Mouse (Mus musculus) B cell, adult 2 months (primary cell): Measurements from ENCODE around the gene Gm10197.

Source experiments
- DNase-seq, 2 experiments: peaks; one replicate each; pipeline ENCODE4 v3.0.0; 2022

The Gm10197 gene

DNA sequence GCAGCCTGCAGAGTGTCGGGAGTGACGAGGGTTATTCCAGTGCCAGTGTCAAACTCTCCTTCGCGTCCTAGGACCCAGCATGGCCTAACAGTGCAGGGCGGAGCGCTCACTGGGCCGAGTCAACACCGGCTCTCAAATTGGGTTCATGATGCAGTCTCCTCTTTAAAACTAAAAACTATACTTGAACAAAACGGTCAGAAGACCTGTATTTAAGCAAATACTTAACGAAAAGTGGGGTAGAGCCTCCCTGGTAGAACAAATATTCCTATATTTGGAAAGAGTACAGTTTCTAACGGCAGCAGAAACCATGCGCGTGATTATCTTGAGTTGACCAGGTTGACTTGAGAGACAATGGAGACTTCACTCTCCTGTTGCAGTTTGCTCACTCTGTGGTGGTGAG lies at the start of gene Gm10197:
Gm10197 (minus strand) TSS at position 101 of the 400 bp plus-strand sequence.
- DNase-seq, result no peak

DNA sequence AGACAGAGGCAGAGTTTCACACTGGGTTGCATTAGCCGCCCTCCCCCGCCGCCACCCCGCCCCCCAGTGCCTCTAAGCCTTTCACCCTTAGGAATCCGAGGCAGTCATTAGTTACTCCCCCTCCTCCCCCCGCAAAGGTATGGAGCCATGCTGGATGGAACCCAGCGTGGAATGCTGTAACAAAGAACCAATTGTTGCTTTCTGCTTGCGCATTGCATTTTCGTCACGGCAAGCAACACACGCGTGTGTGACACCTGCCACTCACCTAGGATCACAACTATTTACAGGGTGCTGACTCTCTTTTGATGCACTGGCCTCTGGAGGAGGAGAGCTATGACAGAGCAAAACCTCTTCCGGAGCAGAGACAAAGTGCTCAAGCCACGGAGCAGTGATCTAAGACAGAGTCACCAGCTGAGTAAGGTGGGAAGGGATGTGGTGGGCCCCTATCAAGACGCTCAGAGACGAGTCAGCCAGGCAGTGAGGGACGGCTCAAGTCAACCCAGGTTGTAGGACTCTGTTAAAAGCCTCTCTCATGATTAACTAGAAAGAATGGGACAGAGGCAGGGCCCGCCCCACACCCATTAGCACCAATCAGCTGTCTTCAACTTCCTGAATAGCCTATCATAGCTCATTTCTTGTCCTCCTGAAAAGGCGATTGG lies 49.5 kb upstream of the Gm10197 start:
- DNase-seq, result peak; percentile 80 to 82

DNA sequence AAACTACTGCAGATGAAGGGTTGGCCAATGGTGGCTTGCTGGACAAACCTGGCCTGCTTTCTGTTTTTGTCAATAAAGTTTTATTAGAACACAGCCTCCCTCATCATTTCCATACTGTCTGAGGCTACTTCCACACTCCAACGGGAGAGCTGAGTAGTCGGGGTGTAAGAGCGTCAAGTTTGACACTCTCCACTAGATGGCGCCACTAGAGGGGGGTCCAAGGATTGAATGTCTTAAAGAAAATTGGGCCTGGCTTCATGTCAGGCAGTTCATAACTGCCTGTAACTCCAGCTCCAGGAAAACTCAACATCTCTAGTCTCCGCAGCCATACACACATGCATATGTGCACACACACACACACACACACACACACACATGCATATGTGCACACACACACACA lies 48.3 kb upstream of the Gm10197 start:
- DNase-seq, result peak; percentile 92 to 93

DNA sequence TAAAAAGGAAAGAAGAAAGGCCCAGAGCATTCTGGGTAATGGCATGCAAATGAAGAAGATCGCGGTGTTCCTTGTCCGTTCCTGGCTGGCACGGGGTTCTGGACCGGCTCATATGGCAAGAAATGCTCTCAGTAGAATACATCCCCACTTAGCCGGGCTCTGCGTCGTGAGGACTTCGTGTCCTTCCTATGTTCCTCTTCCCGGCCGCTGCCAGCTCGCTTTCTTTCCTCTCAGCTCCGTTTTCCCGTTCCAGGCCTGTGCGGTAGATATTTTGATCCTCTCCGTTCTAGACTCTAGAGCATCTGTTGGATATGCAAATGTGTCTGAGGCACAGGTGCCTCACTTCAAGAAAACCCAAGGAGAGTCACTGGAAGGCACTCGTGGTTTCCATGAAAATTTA lies 43.6 kb upstream of the Gm10197 start:
- DNase-seq, result no peak

DNA sequence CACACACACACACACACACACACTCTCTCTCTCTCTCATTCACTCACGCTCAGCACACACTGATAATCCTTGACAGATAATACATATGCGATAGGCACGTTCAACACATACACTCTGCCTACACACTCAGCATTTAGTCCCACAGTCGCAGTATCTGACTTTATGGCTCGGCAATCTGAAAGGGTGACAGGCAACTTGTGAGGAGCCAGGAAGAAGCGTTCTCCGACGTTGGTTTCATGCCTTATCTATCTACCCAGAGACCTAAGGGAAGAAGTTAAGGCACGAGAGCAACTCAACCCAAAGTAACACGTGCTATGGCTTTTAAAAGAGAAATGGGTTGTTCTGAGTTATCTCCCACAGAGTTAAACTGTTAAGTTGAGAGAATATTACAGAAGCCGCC lies 43.1 kb upstream of the Gm10197 start:
- no peak for DNase-seq

GRCm38 (mm10) chr19:53413617-53414380 lies 42.2 kb upstream of the Gm10197 start:
- no peak for DNase-seq

- DNase-seq, result no peak
Observed at GRCm38 (mm10) chr19:53412149-53412848, 40.7 kb upstream of the Gm10197 start.

DNA sequence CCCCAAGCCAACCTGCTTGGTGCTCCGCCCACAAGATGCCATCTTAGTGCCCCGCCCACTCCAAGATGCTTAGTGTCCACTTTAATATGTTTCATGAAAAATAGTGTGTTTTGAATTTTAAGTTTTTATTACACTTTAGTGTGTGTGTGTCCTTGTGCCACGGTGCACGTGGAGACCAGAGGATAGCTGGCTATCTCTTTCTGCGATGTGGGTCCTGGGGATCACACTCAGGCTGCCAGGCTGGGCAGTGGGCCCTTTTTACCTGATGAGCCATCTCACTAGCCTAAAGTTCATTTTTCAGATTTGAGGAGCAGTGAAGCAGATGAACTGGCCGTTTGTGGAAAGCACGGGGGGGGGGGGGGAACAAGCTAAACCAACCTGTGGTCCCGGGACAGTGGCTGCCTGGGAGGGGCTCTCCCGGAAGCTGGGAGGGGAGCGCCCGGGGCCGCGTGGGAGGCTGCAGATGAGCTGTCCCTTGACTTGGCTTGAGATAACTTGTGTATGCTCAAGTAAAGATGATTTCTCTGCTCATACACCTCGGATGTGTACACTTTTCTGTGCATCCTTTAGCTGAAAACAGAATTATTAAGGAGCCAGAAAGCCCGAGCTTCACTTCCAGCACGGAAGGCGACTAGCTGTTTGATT lies 38.2 kb upstream of the Gm10197 start:
- no peak for DNase-seq

GRCm38 (mm10) chr19:53408398-53408797 lies 36.8 kb upstream of the Gm10197 start:
- DNase-seq, result no peak

GRCm38 (mm10) chr19:53407350-53407749 lies 35.8 kb upstream of the Gm10197 start:
- no peak for DNase-seq

- DNase-seq, result no peak
Observed at GRCm38 (mm10) chr19:53405810-53406209, 34.2 kb upstream of the Gm10197 start.

DNA sequence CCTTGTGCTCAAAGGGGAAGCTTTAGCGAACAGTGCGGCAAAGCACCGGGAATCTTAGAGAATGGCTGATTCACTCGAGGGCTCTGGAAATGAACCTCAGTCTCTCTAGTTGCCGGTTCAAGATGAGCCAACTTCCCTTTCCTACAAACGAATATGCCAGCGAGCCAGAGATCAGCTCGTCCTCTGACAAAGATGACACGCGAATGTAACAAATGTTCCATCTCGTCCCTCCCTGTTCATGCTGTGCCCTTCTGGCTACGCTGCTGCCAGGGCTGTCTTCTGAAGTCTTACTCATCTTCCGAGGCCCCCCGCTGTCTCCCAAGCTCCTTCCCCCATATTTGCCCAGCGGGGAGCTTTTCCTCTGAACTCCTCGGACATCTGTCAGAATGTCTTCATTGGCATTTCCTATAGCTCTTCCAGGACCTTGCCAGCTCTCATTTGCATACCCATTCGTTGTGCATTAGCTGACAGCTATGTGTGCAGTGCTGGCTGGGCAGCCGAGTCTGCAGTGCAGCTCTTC lies 33.3 kb upstream of the Gm10197 start:
- no peak for DNase-seq

DNA sequence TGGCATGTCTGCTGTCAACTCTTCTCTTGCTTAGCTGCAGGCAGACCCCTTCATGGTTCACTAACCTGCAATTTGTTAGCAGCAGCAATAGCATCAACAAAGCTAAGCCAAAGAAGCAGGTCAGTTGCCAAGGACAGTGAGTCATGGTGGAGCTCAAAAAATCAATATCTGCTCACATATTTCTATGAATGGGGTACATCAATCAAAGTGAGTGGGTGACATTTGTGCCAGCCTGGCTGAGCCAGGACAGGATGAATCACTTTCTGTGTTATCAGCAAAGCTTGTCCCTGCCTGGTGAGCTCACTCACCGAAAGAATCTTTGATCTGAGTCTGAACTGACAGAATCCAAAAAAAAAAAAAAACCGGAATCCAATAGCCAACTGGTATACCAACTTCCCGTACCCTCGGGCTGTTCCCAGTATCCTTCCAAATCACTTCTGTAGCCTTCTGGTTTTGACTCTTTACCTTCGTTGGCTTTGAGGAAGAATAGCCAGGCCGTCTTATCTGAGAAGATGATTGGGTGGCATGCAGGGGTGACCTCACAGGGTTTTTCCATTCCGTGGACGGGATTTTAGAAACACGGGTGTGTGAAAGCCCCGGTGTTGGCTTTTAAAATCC lies 32.8 kb upstream of the Gm10197 start:
- DNase-seq, result no peak

DNA sequence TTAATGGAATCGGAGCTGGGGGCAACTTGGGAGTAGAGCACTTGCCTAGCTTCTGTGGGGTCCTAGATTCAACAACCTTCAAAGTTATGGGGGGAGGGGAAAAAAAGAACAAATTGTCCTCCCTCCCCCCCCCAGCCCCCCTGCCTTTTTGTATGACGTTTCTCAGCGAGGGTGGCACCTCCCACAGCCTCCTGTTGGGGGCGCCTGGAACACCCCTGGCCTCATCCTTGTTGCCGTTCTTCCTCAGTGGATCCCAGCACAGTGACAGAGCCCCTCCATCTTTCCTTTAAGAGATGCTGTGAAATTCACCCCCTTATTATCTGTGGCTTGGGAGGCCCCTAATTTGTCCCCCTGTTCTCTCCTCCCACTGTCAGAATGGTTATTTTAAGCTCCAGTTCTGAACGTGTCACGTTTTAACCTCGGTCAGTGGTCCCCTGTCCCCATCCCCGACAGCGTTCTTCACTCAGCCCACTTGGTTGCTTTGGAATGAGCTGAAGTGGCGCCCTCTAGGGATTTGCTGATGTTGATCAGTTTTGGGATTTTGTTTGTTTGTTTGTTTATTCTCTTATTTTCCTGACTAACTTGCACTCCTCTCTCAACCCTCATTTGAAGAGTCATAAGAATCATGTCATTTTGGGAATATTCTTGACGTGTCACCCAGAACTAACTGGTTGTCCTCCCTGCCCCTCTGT lies 31.3 kb upstream of the Gm10197 start:
- peak in 1 of 2 experiments; percentile 31 for DNase-seq

DNA sequence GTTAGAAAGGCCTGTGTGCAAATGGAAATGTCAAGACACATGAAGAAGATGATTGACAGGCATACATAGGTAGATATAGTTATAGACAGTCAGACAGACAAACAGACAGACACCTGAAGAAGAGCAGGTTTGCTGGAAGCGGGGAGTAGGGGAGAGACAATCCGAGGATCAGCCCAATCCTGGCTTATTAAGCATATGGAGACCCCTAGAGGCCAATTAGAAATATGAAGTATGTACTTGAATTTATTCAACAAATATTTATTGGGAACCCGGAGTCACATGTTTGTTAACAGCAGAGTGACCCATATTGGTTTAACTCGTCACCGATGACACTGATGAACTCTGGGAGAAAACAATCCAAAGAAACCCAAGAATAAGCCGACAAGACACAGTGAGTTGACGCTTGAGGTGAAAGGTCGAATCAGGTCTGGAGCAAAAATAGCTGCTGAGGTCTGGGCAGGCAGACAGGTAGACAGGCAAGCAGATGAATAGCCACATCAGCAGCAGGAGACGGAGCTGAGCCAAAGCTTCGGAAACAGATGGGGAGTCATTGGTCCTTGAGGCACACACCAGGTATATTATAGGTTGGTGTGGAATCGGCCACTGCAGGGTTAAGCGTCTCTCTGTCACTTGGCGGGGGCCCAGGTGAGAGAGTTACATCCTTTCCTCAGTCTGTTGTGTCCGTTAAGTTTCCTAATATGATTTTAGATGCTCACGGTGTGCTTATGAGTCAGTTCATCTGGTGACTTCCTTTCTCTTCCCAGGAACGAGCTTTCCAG lies 29.0 kb upstream of the Gm10197 start:
- no peak for DNase-seq

DNA sequence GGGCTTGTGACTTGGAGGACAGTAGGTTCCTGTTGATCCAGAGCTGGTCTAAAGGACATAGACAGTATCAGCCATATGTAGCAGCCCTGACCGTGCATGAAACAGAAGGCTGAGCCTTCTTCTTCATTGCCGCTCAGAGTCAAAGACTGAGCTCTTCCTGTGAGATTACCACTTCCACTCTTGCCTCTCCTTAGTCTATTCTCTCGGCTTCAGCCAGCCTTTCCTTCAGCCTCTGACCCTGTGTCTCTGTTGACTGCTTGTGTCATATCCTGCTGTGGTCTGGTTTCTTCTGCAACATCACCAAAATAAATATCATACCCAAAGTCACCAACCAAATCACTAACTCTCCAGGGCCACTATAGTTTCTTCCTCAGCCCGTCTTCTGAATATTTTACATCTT lies 27.6 kb upstream of the Gm10197 start:
- no peak for DNase-seq

DNA sequence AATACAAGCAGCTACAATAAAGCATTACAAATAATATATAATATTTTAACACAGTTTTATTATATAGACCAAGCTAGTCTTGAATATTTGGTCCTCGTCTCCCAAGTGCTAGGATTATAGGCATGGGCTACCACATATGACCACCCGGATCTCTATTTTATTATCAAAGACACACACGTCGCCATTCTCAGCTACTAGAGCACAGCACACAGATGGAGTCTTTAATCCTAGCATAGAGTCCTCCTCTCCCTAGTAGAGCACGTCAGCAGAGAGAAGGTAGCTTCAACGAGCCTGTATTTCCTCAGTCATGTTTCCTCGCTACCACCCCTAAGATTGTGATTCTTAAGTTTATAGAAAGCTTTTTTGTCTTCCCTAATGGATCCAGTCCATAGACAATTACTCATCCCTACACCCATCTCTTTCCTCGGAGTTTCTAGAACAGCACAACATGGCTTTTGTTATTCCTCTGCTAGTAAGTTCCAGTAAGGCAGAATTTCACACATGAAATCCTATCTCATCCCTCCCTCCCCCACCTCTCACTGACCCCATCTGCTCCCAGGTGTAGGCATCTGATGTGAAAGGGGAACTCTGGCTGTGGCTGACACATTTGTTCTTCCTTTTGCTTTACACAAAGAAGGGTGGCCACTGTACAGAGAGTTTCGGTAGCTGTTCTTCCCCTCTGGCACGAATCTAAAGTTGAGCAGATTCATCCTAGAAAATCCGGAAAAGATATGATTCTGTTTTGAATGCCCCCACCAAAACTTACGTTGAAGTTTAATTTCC lies 26.1 kb upstream of the Gm10197 start:
- DNase-seq, result no peak

DNA sequence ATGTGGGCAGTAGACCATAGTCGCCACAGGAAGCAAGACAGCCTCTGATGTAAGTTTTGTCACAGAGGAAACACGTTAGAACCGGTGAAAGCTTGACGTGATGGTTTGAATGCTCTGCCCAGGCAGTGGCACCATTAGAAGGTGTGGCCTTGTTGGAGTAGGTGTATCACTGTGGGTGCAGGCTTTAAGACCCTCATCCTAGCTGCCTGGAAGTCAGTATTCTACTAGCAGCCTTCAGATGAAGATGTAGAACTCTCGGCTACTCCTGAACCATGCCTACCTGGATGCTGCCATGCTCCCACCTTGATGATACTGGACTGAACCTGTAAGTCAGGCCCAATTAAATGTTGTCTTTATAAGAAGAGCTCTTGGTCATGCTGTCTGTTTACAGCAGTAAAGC lies 24.2 kb upstream of the Gm10197 start:
- peak; percentile 24 for DNase-seq

DNA sequence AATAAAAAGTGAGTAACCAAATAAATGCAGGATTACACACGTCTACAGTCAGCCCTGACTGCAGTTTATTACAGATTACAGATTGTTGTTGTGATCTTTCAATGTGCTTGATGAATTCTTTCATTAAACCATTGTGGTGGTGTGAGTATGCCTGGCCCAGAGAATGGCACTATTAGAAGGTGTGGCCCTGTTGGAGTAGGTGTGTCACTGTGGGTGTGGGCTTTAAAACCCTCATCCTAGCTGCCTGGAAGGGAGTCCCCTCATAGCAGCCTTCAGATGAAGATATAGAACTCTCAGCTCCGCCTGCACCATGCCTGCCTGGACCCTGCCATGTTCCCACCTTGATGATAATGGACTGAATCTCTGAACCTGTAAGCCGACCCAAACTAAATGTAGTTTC lies 23.4 kb upstream of the Gm10197 start:
- peak; percentile 14 to 19 for DNase-seq

DNA sequence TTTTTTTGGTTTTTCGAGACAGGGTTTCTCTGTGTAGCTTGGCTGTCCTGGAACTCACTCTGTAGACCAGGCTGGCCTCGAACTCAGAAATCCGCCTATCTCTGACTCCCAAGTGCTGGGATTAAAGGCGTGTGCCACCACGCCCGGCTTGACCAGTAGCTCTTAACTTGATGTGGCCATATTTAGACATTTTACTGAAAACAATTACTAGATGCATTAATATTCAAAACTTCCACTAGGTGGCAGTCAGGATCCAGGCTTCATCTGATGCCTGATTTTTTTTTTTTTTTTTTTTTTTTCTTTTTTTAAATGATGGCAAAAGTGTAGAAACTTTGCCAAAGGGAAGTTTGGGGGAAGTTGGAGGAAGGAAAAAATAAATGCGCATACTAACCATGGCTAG lies 23.0 kb upstream of the Gm10197 start:
- DNase-seq, result peak; percentile 58 to 61
